Mouse (Mus musculus) T-helper 17 cell (primary cell): ENCODE measurements around the gene Crybg1.
"Not testable (repeated sequence)": the region's sequence is repeated elsewhere in the genome, so short reads cannot be mapped to it uniquely, and the experiment has no call there.

Experiments
- in situ Hi-C, 2 experiments: fragments of 300-600 bp; cut with MboI, MseI; formaldehyde crosslinking; loops; 1 replicate in 1 of 2; 2 replicates in 1 of 2; pipeline ENCODE4 v1.15.1; 2025; ENCODE audit warnings: high pct_unique_total_duplicates in 2 of 2

Gene Crybg1

DNA sequence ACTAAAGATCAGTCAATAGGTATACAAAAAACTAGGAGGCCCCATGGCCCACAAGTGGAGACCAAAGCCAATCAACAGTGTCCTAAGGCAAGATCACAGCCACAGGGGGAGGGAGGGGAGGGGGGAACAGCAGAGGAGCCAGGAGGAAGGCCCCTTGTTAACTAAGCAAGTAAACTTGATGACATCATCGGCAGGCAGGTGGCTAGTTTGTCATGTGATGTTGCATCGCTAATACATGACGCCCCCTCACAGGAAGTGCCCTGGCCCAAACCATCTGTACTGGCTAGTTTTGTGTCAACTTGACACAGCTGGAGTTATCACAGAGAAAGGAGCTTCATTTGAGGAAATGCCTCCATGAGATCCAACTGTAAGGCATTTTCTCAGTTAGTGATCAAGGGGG lies 167.9 kb downstream of the Crybg1 start:
- in situ Hi-C loops: loop anchor here in 1 of 2 experiments (25.0 kb wide), 1 partner anchor 1118 kb away; the partner anchor contains the start of gene Scml4

DNA sequence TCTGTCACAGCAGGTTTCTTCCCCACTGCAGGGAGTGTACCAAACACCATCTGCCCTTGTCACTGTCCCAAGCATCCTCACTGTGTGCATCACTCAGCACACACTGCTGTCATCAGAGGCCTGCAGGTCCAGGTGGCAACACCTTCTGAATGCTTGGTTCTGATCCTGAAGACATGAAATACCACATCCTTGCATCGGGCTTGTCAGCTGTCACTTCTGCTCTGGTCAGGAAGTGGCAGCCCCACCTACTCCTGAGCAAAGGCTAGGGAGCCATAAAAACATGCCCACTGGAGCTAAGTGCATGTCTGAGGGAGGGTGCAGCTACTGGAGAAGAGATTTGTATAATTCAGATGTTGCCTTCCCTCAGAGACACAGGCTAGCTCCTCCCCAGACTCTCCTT lies 168.6 kb downstream of the Crybg1 start:
- in situ Hi-C loops: loop anchor here in 1 of 2 experiments (25.0 kb wide), 1 partner anchor 1118 kb away; the partner anchor contains the start of gene Scml4

DNA sequence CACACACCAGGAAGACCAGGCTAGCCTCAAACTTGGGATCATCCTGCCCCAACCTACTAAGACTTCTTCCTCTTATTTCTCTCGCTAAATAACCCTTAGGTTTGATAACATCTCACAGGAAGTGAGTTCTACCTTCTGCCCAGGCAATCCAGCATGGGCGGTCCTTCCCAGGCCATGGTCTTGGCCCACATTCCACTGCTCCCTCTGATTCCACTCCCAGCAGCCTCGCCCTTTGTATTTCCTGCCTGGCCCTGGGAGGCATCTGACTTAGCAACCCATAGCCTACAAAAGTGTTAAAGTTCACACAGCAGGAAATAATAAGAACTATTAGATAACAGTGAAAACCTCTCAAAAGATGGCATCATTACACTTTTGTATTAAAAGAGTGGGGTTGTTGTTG lies 171.3 kb downstream of the Crybg1 start:
- in situ Hi-C loops: loop anchor here in 1 of 2 experiments (25.0 kb wide), 1 partner anchor 1115 kb away; the partner anchor contains the start of gene Scml4

DNA sequence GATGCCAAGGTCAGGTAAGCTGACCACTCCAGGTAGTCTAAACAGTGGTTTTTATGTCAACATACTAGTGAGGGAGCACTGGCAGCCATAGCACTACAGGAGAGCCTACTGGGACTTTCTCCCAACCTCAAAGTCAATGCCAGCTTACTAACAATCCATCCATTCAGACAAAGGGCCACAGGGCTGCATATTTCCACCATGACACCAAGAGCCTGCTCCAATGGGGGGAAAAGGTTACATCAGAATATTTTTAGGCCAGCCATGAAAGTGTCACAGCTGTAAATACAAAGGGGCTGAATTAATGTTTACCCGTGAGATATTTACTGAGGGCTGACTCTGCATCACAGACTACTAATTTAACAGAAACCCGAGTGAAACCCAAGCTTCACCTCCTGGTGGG lies 175.4 kb downstream of the Crybg1 start:
- in situ Hi-C loops: no loop called here

DNA sequence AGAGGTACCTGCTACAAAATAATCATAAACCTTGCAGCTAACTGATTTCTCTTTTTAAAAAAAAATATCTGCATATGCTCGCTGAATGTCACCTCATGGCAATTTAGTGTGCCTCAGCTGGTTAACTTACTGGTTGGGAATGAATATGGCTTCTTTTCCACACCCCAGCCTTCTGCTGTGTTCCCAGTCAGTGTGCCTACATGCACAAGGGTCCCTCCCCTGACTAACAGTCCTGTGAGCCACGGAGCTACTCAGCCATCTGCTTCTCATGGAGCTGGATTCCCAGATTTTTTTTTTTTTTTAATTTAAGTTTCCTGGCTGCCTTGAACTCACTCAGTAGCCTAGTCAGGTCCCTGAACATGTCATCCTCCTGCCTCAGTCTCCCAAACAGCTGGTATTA lies 183.7 kb downstream of the Crybg1 start:
- in situ Hi-C loops: no loop called here

DNA sequence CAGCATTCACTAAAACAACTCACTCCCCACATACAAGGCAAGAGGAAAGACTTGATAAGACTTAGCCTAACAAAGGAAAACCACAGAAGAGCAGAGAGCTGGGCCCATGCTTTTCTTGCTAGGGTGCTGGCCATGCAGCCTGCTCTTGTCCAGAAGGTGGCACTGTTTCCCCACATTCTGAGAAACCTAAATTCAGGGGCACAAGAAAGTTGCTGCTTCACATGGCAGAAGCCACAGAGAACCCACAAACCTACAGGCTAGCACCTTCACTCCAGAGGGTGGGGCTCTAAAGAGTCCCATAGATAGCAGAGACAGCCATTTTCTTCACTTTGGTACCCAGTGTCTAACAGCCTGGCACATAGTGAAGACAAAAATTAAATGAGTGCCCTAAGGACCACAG lies 194.7 kb downstream of the Crybg1 start:
- in situ Hi-C loops: loop anchor here in 1 of 2 experiments (10.0 kb wide), 1 partner anchor 191 kb away; the partner anchor contains the start of gene Crybg1

DNA sequence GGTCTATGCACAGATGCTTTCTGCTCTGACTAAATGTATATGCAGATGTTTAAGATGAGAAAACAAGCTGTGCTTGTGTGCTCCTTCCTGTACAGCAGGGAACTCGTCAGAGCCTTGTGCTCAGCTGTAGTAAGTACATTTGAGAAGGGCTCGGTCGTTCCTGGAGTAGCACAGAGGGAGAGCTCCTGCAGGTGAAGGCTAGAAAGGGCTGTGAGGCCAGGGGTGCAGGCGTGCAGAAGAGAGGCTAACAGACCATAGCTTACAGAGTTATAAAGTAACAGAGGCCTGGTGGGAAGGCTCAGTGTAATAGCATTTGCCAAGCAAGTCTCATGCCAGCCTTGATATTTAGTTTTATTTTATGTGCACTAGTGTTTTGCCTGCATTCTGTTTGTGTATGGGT lies 203.2 kb downstream of the Crybg1 start:
- in situ Hi-C loops: loop anchor here in 1 of 2 experiments (5.0 kb wide), 1 partner anchor 232 kb away; no protein-coding TSS in a partner anchor

DNA sequence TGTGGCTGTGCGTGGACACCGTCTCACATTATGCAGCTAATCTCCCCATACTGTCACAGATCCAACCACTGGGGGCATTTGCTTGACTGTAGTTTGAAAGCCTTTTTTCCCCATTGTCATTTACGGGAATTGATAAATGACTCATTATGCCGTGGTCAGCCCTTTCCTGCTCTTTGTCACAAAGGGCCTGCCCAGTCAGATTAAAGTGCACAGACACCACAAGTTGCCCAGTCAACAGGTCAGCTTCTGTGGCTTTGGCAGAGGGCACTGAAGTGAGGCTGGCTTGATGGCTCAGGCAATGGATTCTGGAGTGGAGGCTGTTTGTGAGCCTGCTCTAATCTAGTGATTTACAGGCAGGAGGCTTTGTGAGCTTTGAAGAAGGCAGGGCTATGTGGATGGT lies 204.9 kb downstream of the Crybg1 start:
- in situ Hi-C loops: no loop called here

DNA sequence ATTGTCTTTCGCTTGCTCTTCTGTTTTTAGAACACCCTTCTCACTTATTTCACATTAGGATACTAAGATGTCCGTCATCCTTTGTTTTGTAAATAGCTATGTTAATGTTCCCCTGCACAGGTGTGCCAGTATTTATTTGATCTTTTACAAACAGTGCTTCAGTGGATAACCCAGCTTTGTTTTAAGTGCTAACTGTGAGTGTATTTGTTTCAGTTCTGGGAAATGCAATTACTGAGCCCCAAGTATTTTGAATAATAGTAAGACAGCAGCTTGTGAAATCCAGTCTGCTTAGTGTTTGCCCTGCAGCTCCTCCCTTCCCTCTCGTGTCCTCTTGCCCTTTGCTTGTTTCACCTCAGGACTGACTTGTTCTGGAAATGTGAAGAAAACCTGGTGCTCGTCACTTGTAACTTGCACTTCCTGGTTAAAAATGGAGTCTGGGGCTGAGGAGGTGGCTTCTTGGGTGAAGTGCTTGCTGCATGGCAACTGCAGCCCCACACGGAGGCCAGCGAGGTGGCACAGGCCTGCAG lies 209.5 kb downstream of the Crybg1 start:
- in situ Hi-C loops: no loop called here

DNA sequence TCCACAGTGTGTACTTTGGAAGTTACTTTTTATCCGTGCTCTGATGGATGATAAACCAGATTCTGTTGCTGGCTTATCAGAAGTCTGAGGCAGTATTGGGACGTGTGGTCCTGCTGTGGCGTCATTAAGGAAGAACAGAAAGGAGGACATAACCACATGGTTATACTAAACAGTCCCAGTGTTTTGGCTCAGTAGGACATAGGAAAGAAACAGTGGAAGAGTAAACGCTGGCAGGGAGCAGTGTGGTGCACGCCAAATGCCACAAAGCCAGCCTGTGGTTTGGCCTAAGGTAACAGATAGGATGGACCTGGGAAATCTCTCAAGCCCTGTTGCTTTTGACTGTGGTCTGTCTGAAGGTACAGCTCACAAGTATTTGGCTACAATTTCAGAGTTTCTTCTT lies 220.1 kb downstream of the Crybg1 start:
- in situ Hi-C loops: no loop called here

DNA sequence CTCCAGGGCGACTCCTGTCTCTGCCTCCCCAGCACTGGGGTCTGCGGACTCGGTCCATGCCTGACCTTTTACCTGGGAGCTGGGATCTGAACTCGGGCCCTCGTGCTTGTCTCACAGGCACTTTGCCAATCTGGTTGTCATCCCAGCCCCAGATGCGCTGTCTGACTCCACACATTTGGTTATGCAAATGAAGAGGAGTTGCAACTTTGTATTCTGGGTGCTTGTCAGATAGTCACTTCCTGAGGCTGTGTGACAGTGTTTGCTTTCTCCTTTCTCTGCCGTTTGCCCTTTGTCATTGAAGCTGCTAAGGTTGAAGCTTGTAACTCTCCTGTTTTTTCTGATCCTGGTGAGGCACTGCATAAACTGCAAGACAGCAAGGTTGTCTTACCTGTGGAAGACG lies 220.9 kb downstream of the Crybg1 start:
- in situ Hi-C loops: no loop called here

DNA sequence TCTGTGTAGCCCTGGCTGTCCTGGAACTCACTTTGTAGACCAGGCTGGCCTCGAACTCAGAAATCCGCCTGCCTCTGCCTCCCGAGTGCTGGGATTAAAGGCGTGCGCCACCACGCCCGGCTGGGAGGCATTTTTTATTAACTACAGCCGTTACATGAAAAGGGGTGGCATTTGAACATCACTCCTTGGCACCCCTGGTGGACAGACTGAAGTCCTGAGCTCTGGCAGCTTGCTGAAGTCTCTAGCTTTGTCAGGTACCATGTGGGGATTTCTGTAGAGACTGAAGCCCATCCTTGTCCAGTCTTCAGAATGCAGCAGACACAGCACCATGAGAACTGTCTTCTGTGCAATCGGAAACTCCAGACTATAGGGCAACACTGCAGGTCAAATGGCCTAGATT lies 222.9 kb downstream of the Crybg1 start:
- in situ Hi-C loops: not testable (repeated sequence)

DNA sequence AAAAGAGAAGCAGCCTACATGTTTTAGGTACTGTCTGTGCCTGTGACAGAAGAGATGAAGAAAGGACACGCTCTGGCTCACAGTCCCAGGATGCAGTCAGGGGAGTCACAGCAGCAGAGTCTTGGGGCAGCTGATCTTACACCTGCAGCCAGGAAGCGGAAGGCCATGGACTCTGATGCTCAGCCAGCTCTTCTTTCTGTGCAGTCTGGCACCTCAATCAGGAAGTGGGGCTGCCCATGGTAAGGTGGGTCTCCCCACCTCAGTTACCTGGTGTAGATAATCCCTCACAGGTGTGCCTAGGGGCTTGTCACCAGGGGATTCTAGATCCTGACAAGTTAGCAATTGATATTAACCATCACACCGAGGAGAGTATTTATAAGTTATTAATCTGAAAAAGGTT lies 225.6 kb downstream of the Crybg1 start:
- in situ Hi-C loops: no loop called here

DNA sequence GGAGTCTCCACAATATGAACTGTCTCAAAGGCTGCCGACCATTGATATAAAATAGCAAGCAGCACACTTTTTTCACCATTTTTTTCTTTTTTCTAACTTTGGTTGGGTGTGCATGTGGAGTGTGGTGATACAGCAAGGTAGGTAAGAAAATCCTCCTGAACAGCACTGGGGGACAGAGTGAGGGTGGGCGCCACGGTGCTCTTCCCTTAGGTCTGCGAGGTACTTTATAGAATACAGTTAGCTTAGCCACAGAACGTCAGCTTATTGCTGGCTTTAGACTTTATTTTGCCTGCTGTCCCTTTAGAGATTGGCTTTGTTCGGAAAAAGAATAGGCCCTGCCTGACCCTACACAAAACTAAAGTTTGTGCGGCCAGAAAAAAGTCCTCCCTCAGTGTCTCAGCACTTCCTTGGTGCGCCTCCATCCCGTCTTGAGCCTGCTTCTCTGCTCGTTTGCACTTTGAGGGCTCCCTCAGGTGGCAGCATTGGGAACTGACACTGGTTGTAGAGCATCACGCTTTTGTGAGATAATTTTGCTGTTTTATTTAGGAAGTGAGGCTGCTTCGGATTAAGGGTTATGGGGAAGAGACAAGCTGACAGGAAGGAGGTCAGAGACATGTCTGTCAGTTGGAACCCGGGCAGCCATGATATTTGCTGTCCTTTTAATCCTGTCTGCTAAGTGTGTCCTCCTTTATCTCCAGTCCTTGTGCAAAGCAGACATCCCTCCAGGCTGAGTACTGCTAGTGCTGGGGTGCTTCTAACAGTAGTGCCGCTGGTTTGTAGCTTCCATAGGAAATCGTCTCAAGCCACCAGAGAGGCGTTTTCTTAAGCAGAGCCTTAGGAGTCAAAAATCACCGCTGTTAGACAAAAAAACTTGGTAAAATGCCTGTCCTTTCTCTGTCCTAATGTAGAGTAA lies 229.7 kb downstream of the Crybg1 start:
- in situ Hi-C loops: loop anchor here (5.0 to 10.0 kb wide), 3 partner anchors 184 to 347 kb away; partner anchors contain the start of gene Cd24a (in 1 of the 2)

DNA sequence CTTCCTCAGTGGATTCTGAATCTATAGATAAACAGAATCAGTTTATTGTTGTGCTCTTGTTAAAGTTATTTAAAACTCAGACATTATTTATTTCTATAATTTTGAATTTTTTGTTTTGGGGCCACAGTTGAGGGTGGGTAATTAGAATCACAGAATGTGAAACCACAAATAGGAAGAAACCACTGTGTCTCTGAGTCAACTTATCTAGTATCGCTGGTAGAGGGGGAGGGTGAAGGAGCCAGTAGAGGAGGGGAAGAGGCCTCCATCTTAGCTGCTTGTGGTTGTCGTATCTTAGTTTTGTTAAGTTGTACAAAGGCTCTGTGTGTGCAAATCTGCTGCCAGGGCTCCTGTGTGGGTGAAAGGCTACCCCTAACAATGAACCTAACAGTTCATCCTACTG lies 231.9 kb downstream of the Crybg1 start:
- in situ Hi-C loops: loop anchor here (5.0 to 10.0 kb wide), 3 partner anchors 182 to 344 kb away; partner anchors contain the start of gene Cd24a (in 1 of the 2)

DNA sequence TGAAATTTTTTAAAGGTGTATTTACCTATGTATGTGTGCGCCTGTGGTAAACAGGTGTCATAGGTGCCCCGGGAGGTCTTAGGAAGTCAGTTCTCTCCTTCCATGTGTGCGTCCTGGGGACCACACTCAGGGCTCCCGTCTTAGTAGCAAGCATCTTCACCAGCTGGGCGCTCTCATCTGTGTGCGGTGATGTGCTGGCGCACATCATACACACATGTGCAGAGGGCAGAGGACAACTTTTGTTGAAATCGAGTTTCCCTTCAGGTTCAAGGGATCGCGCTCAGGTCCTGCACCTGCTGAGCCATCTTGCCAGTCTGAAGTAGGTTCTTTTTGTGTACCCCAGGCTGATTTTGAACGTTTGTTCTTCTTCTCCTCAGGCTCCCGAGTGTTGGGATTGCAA lies 232.5 kb downstream of the Crybg1 start:
- in situ Hi-C loops: loop anchor here (5.0 to 10.0 kb wide), 3 partner anchors 181 to 344 kb away; partner anchors contain the start of gene Cd24a (in 1 of the 2)

DNA sequence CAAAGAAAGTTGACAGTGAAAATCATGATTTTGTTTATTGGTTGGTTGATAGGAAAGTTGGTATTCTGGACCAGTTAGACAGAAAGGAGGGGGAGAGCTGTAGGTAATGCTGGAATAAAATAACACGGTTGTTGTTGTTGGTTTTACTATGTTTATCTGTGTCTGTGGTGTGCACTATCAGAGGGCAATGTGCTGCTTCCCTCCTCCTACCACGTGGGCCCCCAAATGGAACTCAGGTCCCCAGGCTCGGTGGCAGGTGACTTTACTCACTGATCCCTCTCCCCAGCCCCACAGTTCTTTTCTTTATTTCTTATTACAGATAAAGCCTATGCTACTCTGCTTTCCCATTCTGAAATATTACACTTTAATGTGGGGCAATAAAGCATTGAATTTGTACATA lies 236.4 kb downstream of the Crybg1 start:
- in situ Hi-C loops: loop anchor here in 1 of 2 experiments (10.0 kb wide), 1 partner anchor 177 kb away; no protein-coding TSS in a partner anchor

DNA sequence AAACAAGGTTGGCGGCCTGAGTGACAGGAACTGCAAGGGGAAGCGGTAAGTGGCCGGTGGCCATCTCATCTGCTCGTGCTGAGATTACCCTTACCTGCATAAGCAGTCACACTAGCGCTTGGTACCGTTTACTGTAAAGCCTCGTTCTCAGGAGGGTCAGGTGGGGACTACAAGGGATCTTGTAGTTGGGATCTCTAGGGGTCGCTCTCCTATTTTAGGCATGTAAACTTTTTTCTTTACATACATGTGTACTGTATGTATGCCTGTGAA lies 237.8 kb downstream of the Crybg1 start:
- in situ Hi-C loops: loop anchor here in 1 of 2 experiments (10.0 kb wide), 1 partner anchor 176 kb away; no protein-coding TSS in a partner anchor

DNA sequence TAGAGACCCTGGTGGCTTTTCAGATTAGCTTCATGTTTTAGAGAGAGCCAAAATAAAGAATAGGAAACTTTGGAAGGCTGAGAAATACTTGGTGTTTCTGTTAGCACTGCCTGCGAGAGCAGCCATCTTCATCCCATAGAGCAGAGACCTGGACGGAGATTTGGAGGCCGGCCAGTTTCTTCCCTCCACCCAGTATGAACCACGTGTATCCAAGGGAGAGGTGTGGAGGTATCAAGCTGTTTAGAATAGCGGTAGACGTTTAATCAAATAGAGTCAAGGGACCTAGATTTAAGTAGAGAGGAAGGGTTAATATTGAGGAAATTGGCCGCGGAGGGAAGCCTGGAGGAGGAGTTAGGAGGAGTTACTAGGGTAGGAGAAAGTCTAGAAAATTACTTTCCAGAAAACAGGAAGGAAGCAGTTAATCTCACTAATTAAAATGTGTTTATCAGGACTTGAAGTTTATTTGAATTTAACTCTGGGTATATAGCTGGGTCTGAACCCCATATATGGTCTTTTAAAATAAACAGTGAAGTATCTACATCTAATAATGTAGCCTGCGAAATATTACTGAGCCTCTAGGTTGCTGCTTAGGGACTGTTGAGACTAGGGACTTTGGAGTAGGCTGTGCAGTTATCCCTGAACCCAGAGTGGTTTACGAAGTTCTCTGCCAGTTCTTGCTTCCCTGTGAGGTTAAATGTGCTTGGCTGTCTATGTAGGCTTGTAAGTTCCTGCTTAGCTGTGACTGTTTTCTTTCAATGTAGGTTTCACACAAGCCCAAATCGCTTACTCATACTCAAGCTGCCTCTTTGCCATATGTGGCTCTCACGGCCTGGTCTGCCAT lies 238.4 kb downstream of the Crybg1 start:
- in situ Hi-C loops: loop anchor here in 1 of 2 experiments (10.0 kb wide), 1 partner anchor 175 kb away; no protein-coding TSS in a partner anchor

DNA sequence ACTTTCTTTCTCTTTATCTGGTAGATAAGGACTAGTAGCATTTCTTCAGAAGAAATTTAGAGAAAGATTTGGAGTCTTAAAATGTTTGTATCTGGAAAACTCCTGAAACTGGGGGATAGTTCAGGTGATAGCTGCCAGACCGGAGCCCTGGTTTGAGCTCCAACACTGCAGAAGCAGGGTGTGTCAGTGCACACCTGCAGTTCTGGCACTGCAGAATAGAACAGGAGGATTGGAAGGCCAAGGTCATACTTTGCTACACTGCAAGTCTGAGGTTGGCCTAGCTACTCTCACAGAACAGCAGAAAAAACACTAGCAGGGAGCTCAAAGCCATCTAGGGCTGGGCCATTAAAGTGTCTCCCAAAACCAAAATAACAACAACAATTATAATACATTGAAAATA lies 244.1 kb downstream of the Crybg1 start:
- in situ Hi-C loops: no loop called here

DNA sequence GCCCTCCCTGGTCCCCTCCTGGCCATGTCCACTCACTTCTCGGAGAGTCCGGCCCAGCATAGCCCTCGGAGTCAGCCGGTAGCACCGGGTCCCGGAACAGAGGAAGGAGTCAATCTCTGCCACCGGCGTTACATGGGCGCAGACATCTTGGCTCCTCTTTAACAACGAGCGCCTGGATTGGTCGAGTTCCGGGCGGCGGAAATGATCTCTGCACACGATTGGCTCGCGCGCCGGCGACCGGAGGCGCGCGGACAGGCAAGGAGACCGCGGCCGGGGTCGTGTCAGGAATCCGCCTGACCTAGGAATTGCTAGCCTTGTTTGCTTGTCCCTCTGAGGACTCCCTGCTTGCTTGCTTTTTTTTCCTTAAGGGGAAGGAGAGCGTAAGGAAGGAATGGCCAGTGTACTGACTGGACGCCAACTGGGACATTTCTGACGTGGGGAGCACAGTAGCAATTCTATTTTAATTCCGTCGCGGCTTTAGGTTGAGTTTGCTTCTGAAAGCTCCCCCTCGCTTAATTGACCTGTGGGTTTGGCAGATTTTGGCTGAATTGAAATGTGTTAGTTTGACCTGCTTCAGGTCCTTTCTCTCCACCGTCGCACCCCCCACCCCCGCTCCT lies 247.0 kb downstream of the Crybg1 start, which contains the start of the genes Qrsl1 and Rtn4ip1:
Qrsl1 (minus strand) TSS at position 168 of the 617 bp plus-strand sequence.
Rtn4ip1 (plus strand) TSS at position 230 of the 617 bp plus-strand sequence.
- in situ Hi-C loops: no loop called here
